Mouse (Mus musculus): ENCODE data around the gene Xrcc1.
"Not testable (repeated sequence)": the region's sequence is repeated elsewhere in the genome, so short reads cannot be mapped to it uniquely, and the experiment has no call there.

Gene Xrcc1

DNA sequence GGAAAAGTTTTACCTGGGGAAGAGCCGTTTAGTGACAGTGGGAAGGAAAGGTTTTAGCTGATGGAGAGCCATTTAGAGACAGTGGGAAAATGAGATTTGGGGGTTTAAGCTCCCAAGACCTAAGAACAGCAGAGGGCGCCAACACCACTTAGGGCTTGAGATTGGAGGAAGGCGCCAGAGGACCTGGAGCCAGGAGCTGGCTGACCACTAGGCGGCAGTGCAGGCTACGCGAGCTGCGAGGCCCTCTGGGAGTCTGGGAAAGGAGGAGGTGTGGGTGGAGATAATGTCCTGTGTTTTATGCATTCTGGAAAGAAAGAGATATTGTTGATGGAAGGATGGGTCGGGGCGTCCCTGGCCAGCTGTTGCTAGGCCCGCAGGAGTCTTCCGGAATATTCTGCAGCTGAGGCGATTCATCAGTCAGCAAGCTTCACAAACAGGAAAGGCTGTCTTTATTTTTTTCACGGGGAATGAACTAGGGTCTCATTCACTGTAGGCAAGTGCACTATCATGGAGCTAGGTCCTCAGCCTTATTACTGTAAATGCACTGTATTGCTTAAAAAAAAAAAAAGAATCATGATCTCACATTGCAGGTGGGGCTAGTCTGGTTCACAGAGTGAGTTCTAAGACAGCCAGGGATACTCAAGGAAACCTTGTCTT, 55.0 kb downstream of the Xrcc1 start:
- DNase-seq (ENCODE audit: low spot score in 2 of 2): peak; percentile 91 to 95

GRCm38 (mm10) chr7:24605561-24605960, 59.5 kb downstream of the Xrcc1 start:
- no peak for DNase-seq (ENCODE audit: low spot score in 2 of 2)

DNA sequence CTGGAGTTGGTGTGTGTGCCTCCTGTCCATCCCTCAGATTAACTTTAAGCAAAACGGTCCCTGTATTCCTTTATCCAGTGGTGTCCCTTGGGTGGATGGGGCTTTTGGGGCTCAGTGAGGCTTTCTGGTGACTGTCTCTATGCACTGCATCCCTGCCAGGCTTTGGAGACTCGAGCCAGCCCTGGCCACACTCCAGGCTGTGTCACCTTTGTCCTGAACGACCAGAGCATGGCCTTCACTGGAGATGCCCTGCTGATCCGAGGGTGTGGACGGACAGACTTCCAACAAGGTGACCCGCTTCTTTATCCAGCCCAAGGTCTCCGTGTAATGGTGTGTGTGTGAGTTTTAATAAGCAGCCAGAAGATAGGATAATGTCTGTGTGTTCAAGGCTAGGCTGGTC, 60.0 kb downstream of the Xrcc1 start:
- DNase-seq (ENCODE audit: low spot score in 2 of 2): no peak

DNA sequence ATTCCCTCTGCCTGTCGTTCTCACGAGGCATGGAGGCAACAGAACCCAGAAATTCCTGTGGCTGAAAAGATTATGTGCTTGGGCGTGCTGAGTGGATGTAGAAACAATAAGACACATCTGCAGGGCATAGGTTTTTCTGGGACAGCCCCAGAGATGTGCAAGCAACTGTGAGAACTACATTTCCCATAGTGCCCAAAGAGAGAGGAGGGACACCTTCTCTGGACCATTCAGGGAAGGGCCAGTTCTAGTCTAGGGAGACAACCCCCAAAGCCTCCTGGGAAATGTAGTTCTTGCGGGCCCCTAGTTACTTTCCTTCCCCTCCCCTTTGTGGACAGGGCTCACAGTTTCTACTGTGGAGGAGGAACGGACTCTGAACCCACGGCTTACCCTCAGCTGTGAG, 61.9 kb downstream of the Xrcc1 start:
- peak in 1 of 2 experiments; percentile 43 for DNase-seq (ENCODE audit: low spot score in 2 of 2)

DNA sequence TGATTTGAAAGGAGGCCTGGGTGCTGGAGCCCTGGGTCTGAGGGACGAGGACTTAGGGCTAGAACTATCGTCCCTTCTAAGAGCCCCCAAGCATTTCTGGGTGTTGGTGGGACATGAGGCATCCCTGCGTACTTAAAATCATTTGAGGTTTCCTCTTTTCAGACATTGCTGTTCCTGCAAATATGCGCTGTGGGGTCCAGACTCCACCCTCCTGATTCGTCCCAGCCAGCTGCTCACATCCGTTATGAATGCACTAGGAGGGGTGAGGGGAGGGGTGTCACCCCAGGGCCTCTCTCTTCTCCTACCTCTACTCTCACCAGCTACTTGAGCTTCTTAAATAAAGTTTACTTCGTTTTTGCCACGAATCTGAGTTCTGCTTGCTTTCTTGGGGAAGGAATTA, 62.5 kb downstream of the Xrcc1 start:
- no peak for DNase-seq (ENCODE audit: low spot score in 2 of 2)

DNA sequence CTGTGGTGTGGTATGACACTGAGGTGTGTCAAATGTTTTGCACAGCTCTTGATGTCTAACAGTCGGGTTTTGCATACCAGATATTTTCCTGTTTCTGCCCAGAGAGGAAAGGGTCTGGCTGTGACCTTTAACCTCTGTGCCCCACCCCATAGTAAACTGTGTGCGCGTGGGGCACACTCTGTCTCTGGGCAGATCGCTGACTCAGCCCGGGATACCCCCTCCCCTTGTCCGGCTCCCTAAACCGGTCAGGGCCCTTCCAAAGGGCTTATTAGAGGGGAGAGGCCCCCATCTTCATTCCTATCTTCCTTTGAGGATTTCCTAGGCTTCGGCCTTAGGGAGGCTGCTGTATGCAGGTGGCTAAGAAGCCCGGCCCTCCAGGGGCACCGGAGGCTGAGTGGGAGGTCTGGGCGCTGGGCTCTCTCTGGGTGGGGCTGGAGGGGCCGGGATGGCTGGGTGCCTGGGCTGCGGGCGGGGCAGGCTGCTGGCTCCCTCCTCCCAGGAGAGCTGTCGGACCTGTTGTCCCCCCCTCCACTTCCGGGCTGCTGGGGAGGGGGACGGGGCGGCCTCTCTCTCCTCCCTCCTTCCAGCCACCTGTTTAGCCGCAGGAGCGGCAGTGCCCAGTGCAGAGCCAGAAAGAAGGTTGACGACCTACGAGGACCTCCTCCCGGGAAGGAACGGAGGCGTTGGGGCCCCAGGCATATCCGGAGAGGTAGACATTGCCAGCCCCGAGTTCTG, 64.2 kb downstream of the Xrcc1 start, which contains the start of gene Phldb3:
Gene Phldb3, plus strand, starts transcription at position 620 of the 735 bp plus-strand sequence.
- peak; percentile 63 to 68 for DNase-seq (ENCODE audit: low spot score in 2 of 2)

- peak; percentile 96 to 98 for DNase-seq (ENCODE audit: low spot score in 2 of 2)
Measured at GRCm38 (mm10) chr7:24610879-24611494, 64.9 kb downstream of the Xrcc1 start.

DNA sequence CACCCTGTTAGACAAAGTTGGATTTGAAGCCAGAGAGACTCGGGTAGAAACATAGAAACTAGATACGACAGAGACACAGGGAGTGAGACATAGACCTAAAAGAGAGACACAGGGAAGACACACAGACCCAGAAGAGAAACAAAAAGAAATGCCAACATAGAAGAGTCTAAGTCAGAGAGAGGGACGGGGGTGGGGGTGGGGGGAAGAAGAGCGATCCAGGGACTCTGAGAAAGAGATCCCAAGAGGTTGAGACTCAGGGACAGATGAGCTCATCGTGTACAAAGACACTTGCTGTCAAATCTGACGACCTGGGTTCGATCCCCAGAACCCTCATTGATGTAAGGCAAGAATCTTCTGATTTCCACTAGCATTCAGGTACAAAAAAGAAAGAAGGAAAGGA, 65.6 kb downstream of the Xrcc1 start:
- DNase-seq (ENCODE audit: low spot score in 2 of 2): no peak

GRCm38 (mm10) chr7:24612308-24612910, 66.3 kb downstream of the Xrcc1 start:
- DNase-seq (ENCODE audit: low spot score in 2 of 2): no peak

DNA sequence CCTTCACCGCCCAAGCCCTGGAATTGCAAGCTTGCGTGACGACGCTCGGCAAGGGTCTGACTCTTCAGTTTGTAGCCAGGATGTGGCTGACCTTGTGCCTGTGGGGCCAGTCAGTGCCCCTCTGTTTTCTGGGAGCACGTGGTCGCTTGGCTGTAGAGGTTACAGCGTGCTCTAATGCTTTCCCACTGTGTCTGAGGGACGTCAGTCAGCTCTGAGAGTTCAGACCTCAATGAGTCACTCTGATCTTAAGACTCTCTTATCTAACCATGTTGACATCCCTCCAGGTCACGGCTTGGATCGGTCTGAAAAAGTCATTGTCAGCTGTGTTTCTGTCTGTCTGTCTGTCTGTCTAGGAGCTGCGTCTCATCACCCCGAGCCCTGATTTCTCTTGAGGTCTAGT, 68.7 kb downstream of the Xrcc1 start:
- DNase-seq (ENCODE audit: low spot score in 2 of 2): no peak

GRCm38 (mm10) chr7:24617763-24618162, 71.7 kb downstream of the Xrcc1 start:
- no peak for DNase-seq (ENCODE audit: low spot score in 2 of 2)

DNA sequence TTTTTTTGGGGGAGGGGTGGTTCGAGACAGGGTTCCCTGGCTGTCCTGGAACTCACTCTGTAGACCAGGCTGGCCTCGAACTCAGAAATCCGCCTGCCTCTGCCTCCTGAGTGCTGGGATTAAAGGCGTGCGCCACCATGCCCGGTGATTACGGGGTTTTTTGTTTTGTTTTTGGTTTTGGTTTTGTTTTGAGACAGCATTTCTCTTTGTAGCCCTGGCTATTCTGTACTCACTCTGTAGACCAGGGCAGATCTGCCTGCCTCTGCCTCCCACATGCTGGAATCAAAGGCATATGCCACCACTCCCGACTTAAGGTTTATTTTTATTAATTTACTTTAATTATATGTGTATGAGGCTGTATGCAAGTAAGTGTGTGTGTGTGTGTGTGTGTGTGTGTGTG, 72.3 kb downstream of the Xrcc1 start:
- not testable (repeated sequence) for DNase-seq (ENCODE audit: low spot score in 2 of 2)

DNA sequence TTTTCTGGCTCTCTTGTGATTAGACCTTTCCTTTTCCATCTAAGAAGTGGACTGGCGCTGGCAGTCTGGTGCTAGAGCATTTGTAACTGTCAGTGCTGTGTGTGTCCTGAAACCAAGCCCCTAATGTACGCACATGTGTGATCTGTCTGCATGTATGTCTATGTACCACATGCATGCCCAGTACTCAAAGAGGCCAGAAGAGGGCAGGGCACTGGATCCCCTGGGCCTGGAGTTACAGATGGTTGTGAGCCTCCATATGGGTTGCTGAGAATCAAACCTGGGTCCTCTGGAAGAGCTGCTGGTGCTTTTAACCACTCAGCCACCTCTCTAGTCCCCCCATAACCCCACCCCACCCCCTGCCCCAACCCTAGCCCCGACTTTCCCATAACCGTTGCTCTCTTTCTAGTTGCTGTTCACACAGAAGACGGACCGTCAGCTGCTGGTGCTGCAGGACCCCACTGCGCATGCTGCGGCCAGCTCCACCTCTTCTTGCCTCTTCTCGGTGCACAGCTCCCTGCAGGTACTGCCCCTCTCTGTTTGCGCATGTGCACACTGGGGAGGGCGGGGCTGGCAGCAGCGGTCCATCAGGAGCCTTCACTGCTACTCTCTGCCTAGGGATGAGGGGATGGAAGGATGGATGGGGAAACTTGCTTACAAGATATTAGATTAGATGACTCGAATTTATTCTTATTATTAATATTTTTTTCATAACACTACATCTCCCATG, 73.7 kb downstream of the Xrcc1 start:
- no peak for DNase-seq (ENCODE audit: low spot score in 2 of 2)

DNA sequence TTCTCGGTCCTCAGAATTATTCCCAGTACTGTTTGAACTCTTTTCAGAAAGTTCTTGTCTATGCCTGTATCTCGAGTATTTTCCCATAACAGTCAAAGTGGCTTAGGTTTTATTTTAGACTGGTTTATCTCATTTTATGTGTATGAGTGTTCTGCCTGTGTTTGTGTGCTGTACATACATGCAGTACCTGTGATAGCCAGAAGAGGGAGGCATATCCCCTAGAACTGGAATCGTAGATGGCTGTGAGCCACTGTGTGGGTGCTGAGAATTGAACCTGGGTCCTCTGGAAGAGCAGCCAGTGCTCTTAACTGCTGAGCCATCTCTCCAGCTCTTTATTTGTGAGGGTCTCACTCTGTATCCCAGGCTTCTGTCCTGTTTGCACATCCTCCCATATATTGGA, 75.1 kb downstream of the Xrcc1 start:
- no peak for DNase-seq (ENCODE audit: low spot score in 2 of 2)

DNA sequence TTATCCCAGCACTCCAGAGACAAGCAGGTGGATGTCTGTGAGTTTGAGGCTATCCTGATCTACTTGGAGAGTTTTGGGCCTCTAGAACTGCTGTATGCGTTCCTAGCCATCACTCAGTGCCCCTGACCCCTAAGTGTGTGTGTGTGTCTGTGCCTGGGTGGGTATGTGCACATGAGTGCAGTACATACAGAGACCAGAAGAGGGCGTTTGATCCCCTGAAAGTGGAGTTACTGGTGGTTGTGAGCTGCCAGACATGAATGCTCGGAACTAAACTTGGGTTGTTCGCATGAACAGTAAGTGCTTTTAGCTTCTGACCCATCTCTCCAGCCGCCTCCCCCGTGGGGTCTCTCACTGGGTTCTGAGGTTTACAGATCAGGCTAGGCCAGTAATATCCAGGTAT, 76.9 kb downstream of the Xrcc1 start:
- DNase-seq (ENCODE audit: low spot score in 2 of 2): no peak

Data from urinary bladder, postnatal 36 days (tissue).